Mouse (Mus musculus): ENCODE measurements around the gene Rabl6.

Rabl6 gene

GRCm38 (mm10) chr2:25536531-25536930, 71.8 kb downstream of the Rabl6 start:
- DNase-seq, result no peak

DNA sequence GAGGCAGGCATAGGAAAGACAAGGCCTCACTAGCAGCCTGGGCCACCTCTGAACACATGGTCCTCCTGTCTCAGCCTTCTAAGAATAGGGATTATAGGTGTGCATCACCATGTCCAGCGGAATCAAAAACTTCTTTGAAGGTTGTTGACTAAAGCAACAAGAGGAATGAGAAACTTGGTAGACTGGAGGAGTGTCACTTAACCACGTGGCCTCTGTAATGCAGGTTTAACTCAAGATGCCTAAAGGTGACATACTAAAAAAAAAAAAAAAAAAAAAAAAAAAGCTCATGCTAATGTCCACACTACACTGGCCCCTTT, 73.5 kb downstream of the Rabl6 start:
- DNase-seq, result no peak

DNA sequence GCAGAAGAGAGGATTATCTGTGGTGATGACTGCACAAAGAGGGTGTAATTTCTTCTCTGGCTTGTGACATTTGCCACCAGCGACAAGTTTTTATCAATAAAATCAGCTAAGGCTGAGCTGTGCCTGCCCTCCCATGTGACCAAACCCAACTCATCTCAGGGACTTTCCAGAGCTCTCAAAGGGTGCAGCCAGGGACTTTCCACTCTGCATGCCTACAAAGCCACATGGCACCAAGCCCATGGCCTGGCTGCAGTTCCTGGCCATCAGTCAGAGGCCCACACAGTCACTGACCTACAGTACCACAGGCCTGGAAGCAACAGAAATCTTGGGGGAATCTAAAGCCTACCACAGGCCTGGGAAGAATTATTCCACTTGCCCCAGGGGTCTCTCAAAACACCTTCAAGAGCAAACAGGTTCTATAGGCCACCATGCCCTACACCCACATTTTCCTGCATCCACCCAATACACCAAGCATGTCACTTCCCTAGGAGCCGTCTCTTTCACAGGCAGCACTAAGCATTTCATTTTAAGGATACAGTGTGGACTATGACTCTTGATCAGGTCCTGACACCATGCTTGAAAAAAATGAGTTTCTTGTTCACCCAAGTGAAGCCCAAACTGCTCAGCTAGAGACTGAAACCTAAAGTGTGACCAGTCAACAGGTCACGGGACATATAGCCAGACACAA, 74.0 kb downstream of the Rabl6 start:
- DNase-seq, result peak; percentile 78

DNA sequence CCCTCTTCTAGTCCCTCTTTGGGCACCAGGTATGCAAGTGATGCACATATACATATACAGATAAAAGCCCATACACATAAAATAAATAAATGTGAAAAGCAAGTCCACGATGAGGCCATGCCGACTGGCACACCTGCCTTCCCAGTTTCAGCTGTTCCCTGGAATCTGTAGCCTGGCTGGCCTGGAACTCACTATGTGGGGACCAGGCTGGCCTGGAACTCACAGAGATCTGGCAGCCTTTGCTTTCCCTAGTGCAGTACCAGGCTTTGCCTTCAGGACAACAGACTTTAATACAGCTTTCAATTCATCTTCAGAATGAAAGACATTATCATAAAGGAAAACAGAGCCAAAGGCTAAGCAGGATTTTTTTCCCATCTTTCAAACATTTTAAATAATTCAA, 74.6 kb downstream of the Rabl6 start:
- no peak for DNase-seq

Data from kidney, adult 18-20 months (tissue).